Mouse (Mus musculus) G1E (cell line): ENCODE data around the gene Vrk1. TPM values are rescaled to one million over a fixed set of nuclear protein-coding genes. Genes with fewer than 3 reads are reported as not detected.

Experiments
- ATAC-seq: 2 replicates; pipeline ENCODE4 v1.8.0; 2016; ENCODE audit warnings: mild to moderate bottlenecking; ENCODE audit not compliant: insufficient number of reproducible peaks, poor library complexity, low FRiP score, severe bottlenecking; ENCODE audit errors: extremely low read depth
- DNase-seq: peaks from one replicate; pipeline ENCODE4 v3.0.0; 2012; ENCODE audit warnings: low spot score
- H3K27me3 ChIP-seq: 2 replicates; pipeline ENCODE4 v1.6.1; 2012; ENCODE audit warnings: mild to moderate bottlenecking, low read length, inconsistent platforms; ENCODE audit not compliant: insufficient read depth
- H3K36me3 ChIP-seq: replicated peaks from 2 replicates; pipeline ENCODE3; 2012; ENCODE audit warnings: mild to moderate bottlenecking, inconsistent platforms
- H3K4me1 ChIP-seq: 2 replicates; pipeline ENCODE4 v1.6.1; 2012; ENCODE audit warnings: low read depth, low read length, inconsistent platforms, mixed read lengths; ENCODE audit not compliant: insufficient read depth
- H3K4me3 ChIP-seq: 2 replicates; pipeline ENCODE4 v1.5.1; 2012; ENCODE audit warnings: low read depth, mild to moderate bottlenecking, inconsistent platforms, low read length, moderate library complexity, mixed read lengths
- H3K9me3 ChIP-seq: replicated peaks from 2 replicates; pipeline ENCODE4 v1.6.1; 2012; ENCODE audit warnings: inconsistent platforms
- CTCF ChIP-seq: IDR thresholded peaks from 2 replicates; pipeline ENCODE4 v1.5.1; 2012; ENCODE audit warnings: low read depth, low read length, inconsistent platforms, mixed read lengths
- GATA1 ChIP-seq: IDR thresholded peaks from 2 replicates; pipeline ENCODE4 v1.6.1; 2012; ENCODE audit warnings: borderline replicate concordance, low read length, inconsistent platforms, mixed read lengths
- GATA2 ChIP-seq: IDR thresholded peaks from 2 replicates; pipeline ENCODE4 v1.6.1; 2012; ENCODE audit warnings: low read depth, low read length, inconsistent platforms, borderline replicate concordance
- POLR2AphosphoS5 ChIP-seq: IDR thresholded peaks from 2 replicates; pipeline ENCODE4 v1.6.1; 2012; ENCODE audit warnings: low read depth, low read length, inconsistent platforms; ENCODE audit not compliant: insufficient replicate concordance
- TAL1 ChIP-seq: conservative IDR thresholded peaks from 2 replicates; pipeline ENCODE4 v1.6.1; 2012; ENCODE audit warnings: low read depth, low read length, inconsistent platforms, mixed read lengths
- polyA plus RNA-seq: library from polyadenylated mRNA; stranded (reverse); fragments of >175 nt; gene quantifications from 2 replicates; pipeline ENCODE4 v1.2.3, GENCODE M21; 2012
- total RNA-seq, 2 experiments: library from RNA; stranded (forward) in 1 of 2; stranded (reverse) in 1 of 2; fragments of 200-1000 nt in 1 of 2; fragments of >200 nt in 1 of 2; fragmentation: Nextera tagmentation in 1 of 2; gene quantifications; 2 replicates each; pipeline ENCODE4 v1.2.3; 2014 to 2017

The Vrk1 gene
- total and polyA plus RNA-seq, 3 experiments: 89.8 to 293 (median 184) TPM

- peaks cover 98% of the 10 kb centered on the region for H3K36me3 ChIP-seq
- H3K27me3 ChIP-seq: no peaks in the 10 kb centered on the region
- no peak for TF ChIP-seq TAL1
- TF ChIP-seq CTCF: no peak
- no peak for TF ChIP-seq POLR2AphosphoS5
- H3K4me3 ChIP-seq: no peak overlapping the region
- peaks cover 9% of the 10 kb centered on the region for H3K4me1 ChIP-seq
- ATAC-seq (no peak), DNase-seq (no peak)
- H3K9me3 ChIP-seq: no peaks in the 10 kb centered on the region
Observed at GRCm38 (mm10) chr12:106059873-106060573, 50.0 kb downstream of the Vrk1 start.

DNA sequence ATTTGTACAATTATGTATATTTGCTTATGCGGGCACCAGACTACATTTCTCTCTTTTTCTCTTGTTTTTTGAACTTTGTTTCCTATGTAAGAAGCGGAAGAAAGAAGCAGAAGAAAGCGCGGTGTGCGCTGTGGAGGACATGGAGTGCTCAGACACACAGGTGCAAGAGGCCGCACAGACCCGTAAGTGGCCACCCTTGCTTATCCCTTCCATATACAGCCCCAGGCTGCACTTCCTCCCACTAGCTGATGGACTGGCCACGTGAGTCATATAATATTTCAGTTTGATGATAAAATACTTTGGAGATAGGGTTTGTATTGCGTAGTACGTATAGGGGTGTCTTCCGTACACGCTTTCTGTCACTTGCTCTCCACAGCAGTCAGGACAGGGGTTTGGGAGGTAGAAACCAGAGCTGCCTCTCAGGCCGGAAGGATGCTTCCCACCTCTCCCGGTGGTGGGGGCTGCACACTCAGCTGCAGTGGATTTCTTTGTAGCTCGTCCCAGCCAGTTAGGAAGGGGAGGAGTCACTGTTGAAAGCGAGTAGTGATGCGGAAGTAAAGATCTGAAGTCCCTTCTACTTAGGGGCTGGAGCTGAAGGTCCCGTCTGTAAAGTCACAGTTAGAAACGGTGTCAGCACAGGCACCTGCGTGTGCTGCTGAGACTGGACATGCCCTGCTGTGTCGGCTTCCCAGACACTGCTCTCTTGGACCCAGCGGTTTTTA, 60.6 kb downstream of the Vrk1 start:
- ATAC-seq: no peak
- H3K4me3 ChIP-seq: no peak overlapping the region

DNA sequence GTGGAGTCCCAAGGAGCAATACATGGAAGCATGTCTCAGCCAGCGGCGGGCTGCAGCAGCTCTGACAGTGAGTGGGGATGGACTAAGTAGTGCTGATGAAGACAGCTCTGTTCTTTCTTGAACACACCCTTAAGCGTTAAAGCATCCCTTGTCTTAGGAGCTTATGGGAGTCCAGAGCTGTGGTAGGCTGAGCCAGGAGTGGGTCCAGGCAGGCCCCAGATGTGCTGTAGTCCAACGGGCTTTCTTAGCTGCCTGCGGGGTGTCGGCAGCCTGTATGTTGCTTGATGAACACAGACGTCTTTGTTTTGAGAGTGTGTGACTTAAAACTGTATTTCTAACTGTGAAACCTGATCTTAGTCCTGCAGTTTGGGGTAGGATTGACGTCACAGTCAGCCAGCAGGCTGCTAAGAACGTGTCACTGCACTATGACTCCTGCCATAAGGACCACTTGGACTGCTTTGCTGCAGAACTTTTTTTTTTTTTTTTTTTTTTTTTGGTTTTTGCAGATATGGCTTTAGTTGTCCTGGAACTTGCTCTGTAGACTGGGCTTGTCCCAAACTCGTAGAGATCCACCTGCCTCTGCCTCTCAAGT, 61.6 kb downstream of the Vrk1 start:
- TF ChIP-seq GATA1: no peak
- no peak for TF ChIP-seq POLR2AphosphoS5
- TF ChIP-seq GATA2: no peak
- TF ChIP-seq CTCF: no peak
- TF ChIP-seq TAL1: no peak
- no peaks in the 10 kb centered on the region for H3K27me3 ChIP-seq
- DNase-seq (no peak), ATAC-seq (no peak)
- peaks cover 4% of the 10 kb centered on the region for H3K4me1 ChIP-seq
- no peak overlapping the region for H3K4me3 ChIP-seq
- peaks cover 99% of the 10 kb centered on the region for H3K36me3 ChIP-seq
- no peaks in the 10 kb centered on the region for H3K9me3 ChIP-seq

More for the DNA sequence above, 60.6 kb downstream of the Vrk1 start:
- DNase-seq: no peak
- peaks cover 99% of the 10 kb centered on the region for H3K36me3 ChIP-seq
- no peak for TF ChIP-seq CTCF
- no peaks in the 10 kb centered on the region for H3K27me3 ChIP-seq
- H3K4me1 ChIP-seq: peaks cover 2% of the 10 kb centered on the region; the same call in 1 of the 2 replicates
- no peaks in the 10 kb centered on the region for H3K9me3 ChIP-seq

DNA sequence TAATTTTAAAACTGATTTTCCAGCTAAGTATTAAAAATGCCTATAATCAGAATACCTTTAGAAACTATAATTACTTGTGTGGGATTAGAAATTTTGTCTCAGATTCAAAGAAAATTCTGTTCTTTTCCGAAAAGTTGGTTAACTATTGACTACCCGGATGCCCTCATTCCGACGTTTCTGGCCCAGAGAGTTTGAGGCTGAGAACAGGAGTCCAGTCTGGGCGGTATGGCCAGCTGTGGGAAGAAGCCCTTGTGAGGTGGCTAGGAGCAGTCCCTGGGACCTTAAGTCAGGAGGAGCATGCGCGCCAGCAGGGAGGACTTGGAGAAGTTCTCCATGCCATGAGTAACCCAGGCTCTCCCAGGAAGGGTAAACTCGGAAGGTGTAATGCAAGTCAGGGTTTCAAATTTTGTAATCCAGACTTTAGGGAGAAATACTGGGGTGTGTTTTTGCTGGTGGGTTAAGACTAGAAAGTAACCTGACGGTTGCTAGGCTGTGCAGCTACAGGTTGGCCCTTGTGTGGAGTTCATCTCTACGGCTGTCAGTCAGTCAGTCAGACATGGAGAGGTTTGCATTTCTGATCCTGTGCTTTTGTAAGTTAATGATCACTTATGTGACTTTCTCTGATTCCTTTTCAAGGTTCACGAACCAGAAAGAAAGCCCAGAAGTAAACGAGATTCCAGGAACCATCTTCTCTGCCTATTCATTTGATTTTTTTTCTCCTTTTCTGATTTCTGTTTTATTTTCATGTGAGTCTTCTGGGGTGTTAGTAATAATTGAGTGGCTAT, 64.5 kb downstream of the Vrk1 start:
- DNase-seq: no peak
- Histone ChIP-seq H3K36me3 (peaks cover 96% of the 10 kb centered on the region), H3K4me1 (peaks cover 2% of the 10 kb centered on the region; the same call in 1 of the 2 replicates), H3K27me3 (no peaks in the 10 kb centered on the region), H3K4me3 (no peak overlapping the region), H3K9me3 (no peaks in the 10 kb centered on the region)
- TF ChIP-seq POLR2AphosphoS5 (no peak), GATA2 (no peak), CTCF (no peak), TAL1 (no peak), GATA1 (no peak)
- no peak for ATAC-seq

GRCm38 (mm10) chr12:106076131-106076530, 66.1 kb downstream of the Vrk1 start:
- ATAC-seq (no peak), DNase-seq (no peak)
- Histone ChIP-seq H3K4me3 (no peak overlapping the region), H3K9me3 (no peaks in the 10 kb centered on the region), H3K36me3 (peaks cover 95% of the 10 kb centered on the region), H3K27me3 (no peaks in the 10 kb centered on the region), H3K4me1 (peaks cover 2% of the 10 kb centered on the region; the same call in 1 of the 2 replicates)
- no peak for TF ChIP-seq TAL1
- TF ChIP-seq CTCF: no peak
- no peak for TF ChIP-seq GATA2
- no peak for TF ChIP-seq POLR2AphosphoS5
- TF ChIP-seq GATA1: no peak

GRCm38 (mm10) chr12:106080511-106080910, 70.5 kb downstream of the Vrk1 start:
- no peak for DNase-seq
- Histone ChIP-seq H3K9me3 (no peaks in the 10 kb centered on the region), H3K4me3 (no peak overlapping the region), H3K4me1 (peaks cover 2% of the 10 kb centered on the region; the same call in 1 of the 2 replicates), H3K36me3 (peaks cover 84% of the 10 kb centered on the region), H3K27me3 (no peaks in the 10 kb centered on the region)
- no peak for TF ChIP-seq TAL1
- TF ChIP-seq CTCF: no peak
- no peak for TF ChIP-seq GATA1
- TF ChIP-seq POLR2AphosphoS5: no peak
- no peak for TF ChIP-seq GATA2
- ATAC-seq: no peak
